Mouse (Mus musculus) lung, postnatal 0 days (tissue): ENCODE data around the gene Msn.

Source experiments
- CTCF ChIP-seq: IDR thresholded peaks from 2 replicates; pipeline ENCODE4 v1.5.1; 2016; ENCODE audit warnings: antibody characterized with exemption, mild to moderate bottlenecking
- EP300 ChIP-seq: IDR thresholded peaks from 2 replicates; pipeline ENCODE4 v1.6.1; 2016; ENCODE audit warnings: antibody characterized with exemption, mild to moderate bottlenecking, control low read depth

- TF ChIP-seq CTCF = peak; percentile 67
- peak; percentile 39 for TF ChIP-seq EP300
Measured at GRCm38 (mm10) chrX:96133260-96133659, 37.4 kb downstream of the Msn start.
